Mouse (Mus musculus) intestine, embryonic 15.5 days (tissue): ENCODE results near the gene Tmem74b. TPM values are rescaled to one million over a fixed set of nuclear protein-coding genes. Genes with fewer than 3 reads are reported as not detected.

Experiments
- ATAC-seq: fragments of 200-750 bp; cut with Nextera tagmentation; 2 replicates; pipeline ENCODE4 v1.8.0; 2017; ENCODE audit warnings: moderate TSS enrichment, moderate library complexity
- H3K27ac ChIP-seq: fragments of 300-500 bp; sonication (generic); 2 replicates; pipeline ENCODE4 v1.5.1; 2015; ENCODE audit warnings: mild to moderate bottlenecking, inconsistent platforms
- H3K27me3 ChIP-seq: fragments of 300-500 bp; sonication (generic); replicated peaks from 2 replicates; pipeline ENCODE4 v1.6.1; 2015; ENCODE audit warnings: inconsistent platforms
- H3K36me3 ChIP-seq: fragments of 300-500 bp; sonication (generic); 2 replicates; pipeline ENCODE4 v1.6.1; 2015; ENCODE audit warnings: inconsistent platforms
- H3K4me1 ChIP-seq: fragments of 300-500 bp; sonication (generic); replicated peaks from 2 replicates; pipeline ENCODE4 v1.6.1; 2015; ENCODE audit warnings: inconsistent platforms
- H3K4me2 ChIP-seq: fragments of 300-500 bp; sonication (generic); replicated peaks from 2 replicates; pipeline ENCODE4 v1.6.1; 2015; ENCODE audit warnings: mild to moderate bottlenecking, inconsistent platforms
- H3K4me3 ChIP-seq: fragments of 300-500 bp; sonication (generic); replicated peaks from 2 replicates; pipeline ENCODE4 v1.5.1; 2015; ENCODE audit warnings: inconsistent platforms
- H3K9ac ChIP-seq: fragments of 300-500 bp; sonication (generic); 2 replicates; pipeline ENCODE4 v1.6.1; 2015; ENCODE audit warnings: inconsistent platforms
- H3K9me3 ChIP-seq: fragments of 300-500 bp; sonication (generic); 2 replicates; pipeline ENCODE4 v1.6.1; 2016; ENCODE audit warnings: inconsistent platforms
- WGBS: fragments of 180-500 bp; shearing (Covaris S2); methylation state at CpG from one replicate; pipeline ENCODE4 v1.1.7; 2015; 5-methylcytosine and 5-hydroxymethylcytosine counted together
- polyA plus RNA-seq: library from polyadenylated mRNA; unstranded; fragments of >200 nt; fragmentation: Nextera tagmentation; extraction: Ambion mirVana; gene quantifications from 2 replicates; pipeline ENCODE4 v1.2.1, GENCODE M21; 2015

Tmem74b gene
- polyA plus RNA-seq, 1 experiment from 2014 or later: 2.2 TPM

DNA sequence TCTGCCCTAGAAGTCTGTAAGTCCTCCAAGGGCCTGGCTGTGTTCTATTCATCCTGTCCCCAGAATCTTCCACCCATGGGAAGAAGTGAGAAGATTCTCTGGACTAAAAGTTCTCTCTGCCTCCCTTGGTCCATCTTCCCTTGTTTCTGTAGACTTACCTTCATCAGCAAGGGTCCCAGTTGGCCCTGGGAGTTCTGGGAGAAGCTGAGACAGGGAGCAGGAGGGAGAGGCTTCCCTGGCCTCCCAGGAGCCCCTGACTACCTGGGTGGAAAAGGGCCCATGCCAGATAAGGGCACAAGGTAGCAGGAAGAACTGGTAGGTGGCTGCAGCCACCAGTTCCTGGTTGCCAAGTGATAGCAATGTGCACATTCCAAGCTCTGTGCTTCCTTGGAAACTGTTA, 42.0 kb downstream of the Tmem74b start, which contains the start of gene Psmf1:
Psmf1 (minus strand) TSS at position 342 of the 400 bp plus-strand sequence.
- no peaks in the 10 kb centered on the region for H3K36me3 ChIP-seq
- H3K27me3 ChIP-seq: no peaks in the 10 kb centered on the region
- H3K4me2 ChIP-seq: no peak within 1 kb of the TSS
- H3K27ac ChIP-seq: no peak within 1 kb of the TSS
- H3K9me3 ChIP-seq: no peaks in the 10 kb centered on the region
- H3K9ac ChIP-seq: no peak within 1 kb of the TSS
- peaks cover 7% of the 10 kb centered on the region for H3K4me1 ChIP-seq
- no peak within 1 kb of the TSS for H3K4me3 ChIP-seq
- no peak for ATAC-seq

DNA sequence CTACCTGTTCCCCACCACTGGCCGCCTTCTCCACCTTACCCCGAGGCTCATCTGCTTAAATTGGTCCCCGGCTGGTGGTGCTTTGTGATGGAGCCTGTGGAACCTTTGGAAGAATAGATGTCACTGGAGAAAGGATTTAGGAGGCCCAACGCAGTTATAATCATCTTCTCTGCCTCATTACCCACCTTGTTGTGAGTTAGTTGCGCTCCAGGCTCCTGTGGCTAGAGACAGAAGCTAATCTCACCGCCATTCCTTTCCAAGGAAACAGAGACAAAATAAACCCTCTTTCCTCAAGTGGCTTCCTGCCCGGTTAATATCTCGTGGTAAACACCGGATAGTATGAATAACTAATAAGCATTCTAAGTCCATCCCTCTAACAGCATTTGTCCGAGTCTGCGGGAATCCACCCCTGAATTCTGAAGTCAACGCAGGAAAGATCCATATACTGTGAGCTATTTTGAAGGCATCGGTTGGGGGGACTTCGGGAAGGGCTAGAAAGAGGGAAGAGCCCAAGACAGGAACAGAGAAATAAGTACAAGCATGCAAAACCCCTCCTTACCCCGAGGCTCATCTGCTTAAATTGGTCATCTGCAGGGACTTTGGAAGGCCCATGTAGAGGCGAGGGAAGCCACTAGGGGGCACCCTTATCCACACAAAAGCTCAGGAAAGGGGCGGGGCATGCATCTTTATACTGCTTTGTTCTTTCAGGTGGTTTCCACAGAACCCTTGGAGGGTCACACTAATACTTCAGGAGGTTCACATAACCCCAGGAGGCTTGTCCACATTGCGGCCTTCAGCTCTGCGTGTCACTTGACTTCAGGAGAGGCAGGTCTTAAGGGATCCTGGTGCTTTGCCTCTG, 46.3 kb downstream of the Tmem74b start:
- Histone ChIP-seq H3K27ac (no peak overlapping the region), H3K4me1 (no peaks in the 10 kb centered on the region), H3K4me2 (no peak overlapping the region), H3K27me3 (no peaks in the 10 kb centered on the region), H3K4me3 (no peak overlapping the region), H3K9ac (no peak overlapping the region), H3K9me3 (no peaks in the 10 kb centered on the region), H3K36me3 (no peaks in the 10 kb centered on the region)
- ATAC-seq: peak; percentile 63
- WGBS: 38% methylated on average over 19 of the region's 19 CpGs

GRCm38 (mm10) chr2:151751330-151751729, 49.5 kb downstream of the Tmem74b start:
- Histone ChIP-seq H3K9ac (no peak overlapping the region), H3K27ac (no peak overlapping the region), H3K4me2 (no peak overlapping the region), H3K9me3 (no peaks in the 10 kb centered on the region), H3K4me3 (no peak overlapping the region), H3K36me3 (no peaks in the 10 kb centered on the region), H3K27me3 (no peaks in the 10 kb centered on the region), H3K4me1 (no peaks in the 10 kb centered on the region)
- no peak for ATAC-seq
- 78% methylated on average over 5 of the region's 5 CpGs for WGBS

- Histone ChIP-seq H3K4me3 (no peak overlapping the region), H3K36me3 (no peaks in the 10 kb centered on the region), H3K27me3 (no peaks in the 10 kb centered on the region), H3K4me2 (no peak overlapping the region), H3K9me3 (no peaks in the 10 kb centered on the region), H3K4me1 (no peaks in the 10 kb centered on the region), H3K9ac (no peak overlapping the region), H3K27ac (no peak overlapping the region)
- no peak for ATAC-seq
- 52% methylated on average over 9 of the region's 9 CpGs for WGBS
These were observed 54.7 kb downstream of the Tmem74b start for GRCm38 (mm10) chr2:151756277-151757061.

DNA sequence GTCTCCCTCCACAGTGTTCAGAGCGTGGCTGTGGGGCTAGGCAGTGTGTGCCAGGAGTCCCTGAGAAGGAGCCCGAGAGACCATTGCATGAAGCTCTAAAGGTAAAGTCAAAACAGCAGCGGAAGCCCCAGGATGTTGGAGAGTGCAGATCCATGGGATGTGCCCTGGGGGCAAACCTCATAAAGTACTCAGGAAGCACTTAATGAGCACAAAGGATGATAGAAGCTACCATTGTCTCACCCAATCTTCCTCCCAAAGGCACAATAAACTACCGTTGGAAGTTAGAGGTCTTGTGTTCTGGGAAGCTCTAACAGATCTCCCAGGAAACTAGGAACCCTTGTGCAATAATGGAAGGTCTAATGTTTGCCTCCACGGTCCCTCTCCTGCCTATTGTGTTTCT, 55.6 kb downstream of the Tmem74b start:
- no peaks in the 10 kb centered on the region for H3K4me1 ChIP-seq
- H3K4me2 ChIP-seq: no peak overlapping the region
- no peak overlapping the region for H3K9ac ChIP-seq
- no peaks in the 10 kb centered on the region for H3K27me3 ChIP-seq
- WGBS: 74% methylated on average over 5 of the region's 5 CpGs
- H3K27ac ChIP-seq: no peak overlapping the region
- H3K9me3 ChIP-seq: no peaks in the 10 kb centered on the region
- no peaks in the 10 kb centered on the region for H3K36me3 ChIP-seq
- no peak overlapping the region for H3K4me3 ChIP-seq
- ATAC-seq: no peak

GRCm38 (mm10) chr2:151758806-151759353, 57.1 kb downstream of the Tmem74b start:
- H3K4me3 ChIP-seq: no peak overlapping the region
- H3K27ac ChIP-seq: no peak overlapping the region
- H3K4me1 ChIP-seq: no peaks in the 10 kb centered on the region
- no peaks in the 10 kb centered on the region for H3K27me3 ChIP-seq
- H3K9me3 ChIP-seq: no peaks in the 10 kb centered on the region
- H3K9ac ChIP-seq: no peak overlapping the region
- no peaks in the 10 kb centered on the region for H3K36me3 ChIP-seq
- WGBS: 53% methylated on average over 1 of the region's 1 CpGs
- no peak for ATAC-seq
- no peak overlapping the region for H3K4me2 ChIP-seq

Other genes with a start within 250 kb of the Tmem74b start
- gene 4921509C19Rik, start 225.9 kb upstream of the Tmem74b start, polyA plus RNA-seq: not detected in 2 replicates
- 187 and 189 TPM in 2 replicates for gene Nsfl1c, start 207.8 kb upstream of the Tmem74b start, polyA plus RNA-seq
- 589 and 626 TPM in 2 replicates for gene Fkbp1a, start 159.5 kb upstream of the Tmem74b start, polyA plus RNA-seq
- gene Sdcbp2, start 129.4 kb upstream of the Tmem74b start, polyA plus RNA-seq: 15.7 and 15.9 TPM in 2 replicates
- gene Snph, start 69.4 kb upstream of the Tmem74b start, polyA plus RNA-seq: 2.0 TPM in 2 replicates
- not detected in 2 replicates for gene Rad21l, start 33.5 kb upstream of the Tmem74b start, polyA plus RNA-seq
- 39.8 and 42.2 TPM in 2 replicates for gene Psmf1, start 42.2 kb downstream of the Tmem74b start, polyA plus RNA-seq
- 0.09 TPM in 1 of 2 replicates, not detected in the other for gene Rspo4, start 140.9 kb downstream of the Tmem74b start, polyA plus RNA-seq
- 0.63 and 1.1 TPM in 2 replicates for gene Angpt4, start 209.2 kb downstream of the Tmem74b start, polyA plus RNA-seq